Mouse (Mus musculus) neural tube, embryonic 15.5 days (tissue): Measurements from ENCODE around the gene Mzt1. TPM values are rescaled to one million over a fixed set of nuclear protein-coding genes. Genes with fewer than 3 reads are reported as not detected.
"Not testable (repeated sequence)": the region's sequence is repeated elsewhere in the genome, so short reads cannot be mapped to it uniquely, and the experiment has no call there.

ENCODE experiments used
- ATAC-seq: fragments of 200-750 bp; cut with Nextera tagmentation; 2 replicates; pipeline ENCODE4 v1.8.0; 2017; ENCODE audit warnings: mild to moderate bottlenecking, moderate TSS enrichment, moderate library complexity; ENCODE audit not compliant: low FRiP score
- H3K27ac ChIP-seq: fragments of 300-500 bp; sonication (generic); replicated peaks from 2 replicates; pipeline ENCODE4 v1.5.1; 2015; ENCODE audit warnings: mild to moderate bottlenecking, inconsistent platforms
- H3K27me3 ChIP-seq: fragments of 300-500 bp; sonication (generic); replicated peaks from 2 replicates; pipeline ENCODE4 v1.6.1; 2015; ENCODE audit warnings: inconsistent platforms
- H3K36me3 ChIP-seq: fragments of 300-500 bp; sonication (generic); 2 replicates; pipeline ENCODE4 v1.6.1; 2015; ENCODE audit warnings: inconsistent platforms
- H3K4me1 ChIP-seq: fragments of 300-500 bp; sonication (generic); 2 replicates; pipeline ENCODE4 v1.6.1; 2015; ENCODE audit warnings: inconsistent platforms
- H3K4me2 ChIP-seq: fragments of 300-500 bp; sonication (generic); 2 replicates; pipeline ENCODE4 v1.6.1; 2015; ENCODE audit warnings: inconsistent platforms, mild to moderate bottlenecking, moderate library complexity
- H3K4me3 ChIP-seq: fragments of 300-500 bp; sonication (generic); replicated peaks from 2 replicates; pipeline ENCODE4 v1.5.1; 2015; ENCODE audit warnings: mild to moderate bottlenecking, inconsistent platforms
- H3K9ac ChIP-seq: fragments of 300-500 bp; sonication (generic); replicated peaks from 2 replicates; pipeline ENCODE4 v1.6.1; 2015; ENCODE audit warnings: mild to moderate bottlenecking, inconsistent platforms
- H3K9me3 ChIP-seq: fragments of 300-500 bp; sonication (generic); replicated peaks from 2 replicates; pipeline ENCODE4 v1.6.1; 2016; ENCODE audit warnings: inconsistent platforms
- WGBS: fragments of 180-500 bp; shearing (Covaris S2); methylation state at CpG from one replicate; pipeline ENCODE4 v1.1.7; 2015; ENCODE audit warnings: mixed read lengths; 5-methylcytosine and 5-hydroxymethylcytosine counted together
- polyA plus RNA-seq: library from polyadenylated mRNA; unstranded; fragments of >200 nt; fragmentation: Nextera tagmentation; extraction: Ambion mirVana; gene quantifications from 2 replicates; pipeline ENCODE4 v1.2.1, GENCODE M21; 2015

Gene Mzt1
- polyA plus RNA-seq, 1 experiment from 2014 or later = 94.8 TPM

- Histone ChIP-seq H3K4me2 (no peak overlapping the region), H3K36me3 (peaks cover 4% of the 10 kb centered on the region; the same call in 1 of the 2 replicates), H3K9ac (no peak overlapping the region), H3K4me1 (peaks cover 18% of the 10 kb centered on the region), H3K27ac (no peak overlapping the region), H3K4me3 (no peak overlapping the region), H3K9me3 (no peaks in the 10 kb centered on the region), H3K27me3 (no peaks in the 10 kb centered on the region)
- ATAC-seq = no peak
- 82% methylated on average over 4 of the region's 4 CpGs for WGBS
Measured at GRCm38 (mm10) chr14:99041416-99041815, 4.5 kb downstream of the Mzt1 start.

- H3K36me3 ChIP-seq = peaks cover 11% of the 10 kb centered on the region
- H3K4me2 ChIP-seq, ATAC-seq, H3K9me3 ChIP-seq, H3K27ac ChIP-seq, H3K4me3 ChIP-seq, H3K27me3 ChIP-seq, H3K9ac ChIP-seq: not testable (repeated sequence)
- H3K4me1 ChIP-seq = peaks cover 10% of the 10 kb centered on the region
- 50% methylated on average over 5 of the region's 5 CpGs for WGBS
Measured at GRCm38 (mm10) chr14:99039308-99039707, 6.6 kb downstream of the Mzt1 start.

DNA sequence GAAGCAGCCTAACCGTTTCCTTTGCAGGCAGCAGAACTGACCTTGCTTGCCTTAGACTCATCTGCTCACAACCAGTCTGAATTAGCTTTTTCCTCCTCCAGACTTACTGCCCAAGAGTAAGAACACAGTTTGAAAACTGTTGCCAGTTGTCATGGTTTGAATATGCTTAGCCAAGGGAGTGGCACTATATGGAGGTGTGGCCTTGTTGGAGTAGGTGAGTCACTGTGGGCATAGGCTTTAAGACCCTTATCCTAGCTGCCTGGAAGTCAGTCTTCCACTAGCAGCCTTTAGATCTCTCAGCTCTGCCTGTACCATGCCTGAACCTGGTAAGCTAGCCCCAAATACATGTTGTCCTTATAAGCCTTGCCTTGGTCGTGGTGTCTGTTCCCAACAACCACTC is 8.2 kb downstream of the Mzt1 start:
- no peaks in the 10 kb centered on the region for H3K9me3 ChIP-seq
- H3K4me3 ChIP-seq = no peak overlapping the region
- WGBS = 74% methylated on average over 2 of the region's 2 CpGs
- H3K36me3 ChIP-seq = peaks cover 11% of the 10 kb centered on the region
- ATAC-seq = no peak
- H3K4me2 ChIP-seq = no peak overlapping the region
- no peak overlapping the region for H3K9ac ChIP-seq
- no peaks in the 10 kb centered on the region for H3K27me3 ChIP-seq
- no peaks in the 10 kb centered on the region for H3K4me1 ChIP-seq
- no peak overlapping the region for H3K27ac ChIP-seq

DNA sequence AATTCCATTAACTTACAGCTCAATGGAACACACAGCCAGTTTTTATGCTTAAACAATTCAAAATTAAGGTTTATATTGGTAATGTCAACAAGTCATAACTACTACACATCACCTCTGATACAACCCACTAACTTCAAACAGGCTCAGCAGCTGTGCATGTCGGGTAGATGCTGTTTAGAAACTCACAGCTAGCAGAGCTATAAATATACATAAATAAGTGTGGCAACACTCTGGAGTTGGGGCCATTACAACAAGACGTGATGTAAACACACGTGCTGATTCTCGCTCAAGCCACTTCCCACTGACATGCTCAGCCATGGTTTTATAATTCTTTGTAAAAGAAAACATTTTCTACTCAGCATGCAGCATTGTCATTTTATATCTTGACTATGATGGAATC is 9.9 kb downstream of the Mzt1 start:
- H3K27ac ChIP-seq = no peak overlapping the region
- ATAC-seq = no peak
- 68% methylated on average over 4 of the region's 4 CpGs for WGBS
- no peak overlapping the region for H3K4me2 ChIP-seq
- no peaks in the 10 kb centered on the region for H3K9me3 ChIP-seq
- no peaks in the 10 kb centered on the region for H3K4me1 ChIP-seq
- H3K36me3 ChIP-seq = peaks cover 11% of the 10 kb centered on the region
- no peak overlapping the region for H3K9ac ChIP-seq
- no peaks in the 10 kb centered on the region for H3K27me3 ChIP-seq
- no peak overlapping the region for H3K4me3 ChIP-seq

DNA sequence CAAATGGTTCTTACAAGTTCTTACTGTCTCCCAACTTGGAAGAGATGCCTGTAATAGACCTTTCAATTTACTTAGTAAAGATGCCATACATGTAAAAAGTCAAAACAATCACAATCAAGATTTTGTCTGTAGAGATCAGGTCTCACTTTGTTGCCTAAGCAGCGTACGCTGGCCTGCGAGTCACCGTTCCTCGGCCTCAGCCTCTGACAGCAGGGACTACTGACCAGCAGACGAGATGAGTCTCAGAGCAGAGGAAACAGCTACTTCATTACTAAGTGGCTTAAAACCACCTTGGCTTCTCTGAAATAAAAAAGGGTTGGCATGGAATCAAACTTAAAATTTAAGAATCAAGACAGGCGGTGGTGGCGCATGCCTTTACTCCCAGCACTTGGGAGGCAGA is 11.1 kb downstream of the Mzt1 start:
- H3K27me3 ChIP-seq, H3K9ac ChIP-seq, H3K4me3 ChIP-seq, ATAC-seq, H3K4me2 ChIP-seq, H3K4me1 ChIP-seq, H3K27ac ChIP-seq, H3K9me3 ChIP-seq: not testable (repeated sequence)
- H3K36me3 ChIP-seq = peaks cover 11% of the 10 kb centered on the region
- WGBS = 92% methylated on average over 8 of the region's 8 CpGs

GRCm38 (mm10) chr14:99032596-99032995 is 13.3 kb downstream of the Mzt1 start:
- Histone ChIP-seq H3K4me3 (no peak overlapping the region), H3K9ac (no peak overlapping the region), H3K27ac (no peak overlapping the region), H3K9me3 (no peaks in the 10 kb centered on the region), H3K27me3 (no peaks in the 10 kb centered on the region), H3K4me1 (no peaks in the 10 kb centered on the region), H3K36me3 (peaks cover 7% of the 10 kb centered on the region), H3K4me2 (no peak overlapping the region)
- ATAC-seq = no peak
- 83% methylated on average over 5 of the region's 5 CpGs for WGBS

GRCm38 (mm10) chr14:99031337-99031873 is 14.5 kb downstream of the Mzt1 start:
- Histone ChIP-seq H3K27ac (no peak overlapping the region), H3K4me1 (no peaks in the 10 kb centered on the region), H3K27me3 (no peaks in the 10 kb centered on the region), H3K4me2 (no peak overlapping the region), H3K36me3 (peaks cover 7% of the 10 kb centered on the region), H3K9me3 (no peaks in the 10 kb centered on the region), H3K4me3 (no peak overlapping the region), H3K9ac (no peak overlapping the region)
- no peak for ATAC-seq
- 79% methylated on average over 5 of the region's 5 CpGs for WGBS

DNA sequence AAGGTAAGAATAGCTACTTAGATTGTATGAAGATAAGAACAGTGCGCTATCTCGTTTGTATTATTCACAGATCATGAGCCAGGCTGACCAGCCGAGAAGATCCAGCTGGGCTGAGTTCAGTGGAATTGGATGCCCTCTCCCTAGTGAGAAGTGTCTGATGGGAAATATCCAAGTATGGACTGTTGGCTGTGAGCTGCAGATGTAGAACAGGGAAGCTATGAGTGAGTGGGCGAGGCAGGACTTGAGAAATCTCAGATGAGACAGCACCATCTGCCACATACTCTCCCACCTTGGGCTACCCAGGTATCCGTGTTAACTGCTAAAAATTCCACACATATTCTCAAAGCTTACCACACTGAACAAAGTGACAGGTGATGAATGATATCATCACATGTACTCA is 15.9 kb downstream of the Mzt1 start:
- H3K9me3 ChIP-seq = no peaks in the 10 kb centered on the region
- H3K4me1 ChIP-seq = no peaks in the 10 kb centered on the region
- H3K4me2 ChIP-seq = no peak overlapping the region
- H3K4me3 ChIP-seq = no peak overlapping the region
- 87% methylated on average over 5 of the region's 5 CpGs for WGBS
- no peaks in the 10 kb centered on the region for H3K27me3 ChIP-seq
- peaks cover 2% of the 10 kb centered on the region; the same call in 1 of the 2 replicates for H3K36me3 ChIP-seq
- no peak overlapping the region for H3K9ac ChIP-seq
- H3K27ac ChIP-seq = no peak overlapping the region
- ATAC-seq = no peak

DNA sequence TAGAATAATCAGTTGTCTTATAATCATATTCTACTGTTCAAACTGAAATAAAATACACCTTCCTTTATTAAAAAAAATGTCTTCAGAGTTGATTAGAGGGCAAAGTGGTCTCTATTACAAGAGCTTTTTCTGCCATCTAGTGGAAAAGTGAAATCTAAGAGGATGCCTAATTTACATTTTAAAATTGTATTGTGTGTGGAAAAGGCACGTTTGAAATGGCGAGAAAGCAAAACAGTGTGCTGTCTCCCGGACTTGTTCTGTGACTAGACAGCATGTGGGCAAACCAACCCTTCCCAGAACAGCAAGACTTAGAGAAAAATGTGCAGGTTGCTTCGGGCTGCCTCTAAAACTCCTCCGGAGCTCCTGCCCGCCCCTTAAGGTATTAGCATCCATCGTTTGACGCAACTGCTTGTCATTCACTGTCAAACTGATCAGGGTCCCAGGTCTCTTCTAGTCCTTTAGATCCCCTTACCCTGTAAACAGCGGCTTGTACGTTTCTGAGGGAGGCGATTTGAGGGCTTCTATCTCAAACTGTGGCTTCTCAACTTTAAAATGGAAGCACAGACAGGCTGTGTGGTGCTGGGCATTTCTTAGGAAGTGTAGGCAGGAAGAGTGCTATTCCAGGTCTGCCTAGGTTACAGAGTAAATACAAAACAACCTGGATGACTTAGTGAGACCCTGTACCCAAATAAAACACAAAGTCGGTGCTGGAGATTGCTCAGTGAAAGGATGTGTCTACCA is 23.4 kb downstream of the Mzt1 start:
- H3K9ac ChIP-seq = no peak overlapping the region
- no peaks in the 10 kb centered on the region for H3K36me3 ChIP-seq
- 0 out of 2 replicates have a peak, but pooled peaks cover 3% of the 10 kb centered on the region for H3K4me1 ChIP-seq
- no peak overlapping the region for H3K27ac ChIP-seq
- H3K27me3 ChIP-seq = no peaks in the 10 kb centered on the region
- H3K4me2 ChIP-seq = peak overlapping the region; percentile 51
- H3K9me3 ChIP-seq = no peaks in the 10 kb centered on the region
- WGBS = 45% methylated on average over 12 of the region's 12 CpGs
- peak overlapping the region; percentile 28 for H3K4me3 ChIP-seq
- peak; percentile 31; the same call in 1 of the 2 replicates for ATAC-seq

DNA sequence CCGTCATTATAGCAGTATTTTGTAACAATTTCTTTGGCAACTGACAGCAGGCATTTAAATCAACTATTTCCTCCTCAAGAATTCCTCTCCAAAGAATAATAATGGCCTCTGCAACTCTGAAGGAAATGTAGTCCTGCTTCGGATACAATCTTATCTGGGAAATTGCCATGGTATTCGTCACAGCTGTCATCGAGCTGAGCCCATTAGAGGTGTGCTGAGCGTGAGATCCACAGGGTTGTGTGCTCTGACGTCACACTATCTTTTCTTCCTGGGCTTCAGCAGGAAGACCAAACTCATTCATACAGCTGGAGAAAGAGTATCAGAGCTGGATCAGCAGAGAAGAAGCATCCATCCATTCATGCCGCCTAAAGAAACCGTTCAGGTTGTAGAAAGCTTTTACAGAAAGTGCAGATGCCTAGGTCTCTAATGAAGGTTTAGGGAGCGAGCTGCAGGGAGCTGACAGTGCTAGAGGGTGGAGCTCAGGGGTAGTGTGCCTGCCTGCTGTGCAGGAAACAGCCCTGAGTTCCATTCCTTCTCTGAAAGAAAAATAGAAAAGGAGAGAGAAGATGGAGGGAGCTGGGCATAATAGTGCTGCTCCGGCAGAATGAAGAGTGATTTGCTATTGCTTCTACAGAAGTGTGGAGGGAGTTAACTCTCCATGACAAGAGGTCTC is 26.7 kb downstream of the Mzt1 start:
- H3K9ac ChIP-seq = no peak overlapping the region
- no peaks in the 10 kb centered on the region for H3K27me3 ChIP-seq
- H3K4me3 ChIP-seq = no peak overlapping the region
- no peaks in the 10 kb centered on the region for H3K36me3 ChIP-seq
- H3K9me3 ChIP-seq = no peaks in the 10 kb centered on the region
- H3K27ac ChIP-seq = no peak overlapping the region
- no peak for ATAC-seq
- H3K4me1 ChIP-seq = 0 out of 2 replicates have a peak, but pooled peaks cover 3% of the 10 kb centered on the region
- 55% methylated on average over 10 of the region's 10 CpGs for WGBS
- no peak overlapping the region for H3K4me2 ChIP-seq

GRCm38 (mm10) chr14:99018691-99019090 is 27.2 kb downstream of the Mzt1 start:
- 0 out of 2 replicates have a peak, but pooled peaks cover 3% of the 10 kb centered on the region for H3K4me1 ChIP-seq
- no peak overlapping the region for H3K4me2 ChIP-seq
- 82% methylated on average over 7 of the region's 7 CpGs for WGBS
- no peak overlapping the region for H3K9ac ChIP-seq
- H3K36me3 ChIP-seq = no peaks in the 10 kb centered on the region
- ATAC-seq = no peak
- H3K27me3 ChIP-seq = no peaks in the 10 kb centered on the region
- no peaks in the 10 kb centered on the region for H3K9me3 ChIP-seq
- no peak overlapping the region for H3K4me3 ChIP-seq
- no peak overlapping the region for H3K27ac ChIP-seq

DNA sequence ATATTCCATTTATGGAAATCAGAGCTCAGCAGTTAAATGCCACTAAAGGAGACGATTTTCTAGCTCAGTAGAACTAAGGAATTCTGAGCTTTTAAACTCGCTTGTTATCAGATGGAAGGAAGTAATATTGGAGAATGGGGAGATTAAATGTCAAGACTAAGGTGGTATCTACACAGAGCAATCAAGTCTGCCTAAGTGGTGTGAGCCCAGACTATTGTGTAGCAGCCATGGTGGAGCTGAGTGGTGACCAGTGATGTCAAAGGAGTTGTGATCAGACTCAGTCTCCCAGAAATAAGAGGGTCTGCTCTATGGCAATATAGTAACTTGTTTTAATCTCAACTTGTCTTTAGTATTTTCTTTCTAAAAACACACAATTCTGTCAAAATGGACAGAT is 35.0 kb downstream of the Mzt1 start:
- Histone ChIP-seq H3K36me3 (no peaks in the 10 kb centered on the region), H3K4me1 (no peaks in the 10 kb centered on the region), H3K4me3 (no peak overlapping the region), H3K9ac (no peak overlapping the region), H3K9me3 (no peaks in the 10 kb centered on the region), H3K27me3 (no peaks in the 10 kb centered on the region), H3K4me2 (no peak overlapping the region), H3K27ac (no peak overlapping the region)
- 67% methylated on average over 2 of the region's 2 CpGs for WGBS
- ATAC-seq = no peak
